8 mouse cellular contexts compared by ENCODE assay signal in genomic region chr11:69126706-69127095, GRCm38 (mm10). TPM values are rescaled to one million over a fixed set of nuclear protein-coding genes. Genes with fewer than 3 reads are reported as not detected.
DNase-seq lines count a peak whose midpoint lies in the region; ATAC-seq and TF ChIP-seq lines count a peak whose summit lies in the region.

No protein-coding gene starts in this region.

- H3K4me3 ChIP-seq in intestine, embryonic 15.5 days (replicated peaks) = no peak overlapping the region
- H3K4me3 ChIP-seq in intestine, embryonic 16.5 days (ENCODE audit: low read length) = no peak overlapping the region
- H3K4me3 ChIP-seq in cortical plate, adult 2 months (ENCODE audit: insufficient read depth, low read length) = peak overlapping the region; percentile 44; the same call in 1 of the 2 replicates
- H3K4me3 ChIP-seq in hindbrain, embryonic 11.5 days (ENCODE audit: low read depth, low read length) = no peak overlapping the region; the same call in 1 of the 2 replicates
- peak overlapping the region; percentile 61 for H3K4me3 ChIP-seq in midbrain, embryonic 13.5 days (replicated peaks)

- H3K9ac ChIP-seq in intestine, embryonic 15.5 days = no peak overlapping the region
- H3K9ac ChIP-seq in intestine, embryonic 16.5 days (ENCODE audit: low read depth, low read length) = no peak overlapping the region
- no peak overlapping the region for H3K9ac ChIP-seq in hindbrain, embryonic 11.5 days (ENCODE audit: low read depth, low read length)
- H3K9ac ChIP-seq in midbrain, embryonic 13.5 days (replicated peaks) = no peak overlapping the region

- TF ChIP-seq POLR2A in cortical plate, adult 2 months (IDR thresholded peaks at IDR 0.05; ENCODE audit: extremely low read depth, insufficient read depth, low read length) = no peak

- H3K9me3 ChIP-seq in intestine, embryonic 15.5 days = no peaks in the 10 kb centered on the region
- H3K9me3 ChIP-seq in intestine, embryonic 16.5 days (ENCODE audit: control insufficient read depth, low read length) = no peaks in the 10 kb centered on the region
- no peaks in the 10 kb centered on the region for H3K9me3 ChIP-seq in hindbrain, embryonic 11.5 days (ENCODE audit: control insufficient read depth, low read length)
- H3K9me3 ChIP-seq in midbrain, embryonic 13.5 days = no peaks in the 10 kb centered on the region

- no peak for ATAC-seq in intestine, embryonic 15.5 days
- ATAC-seq in intestine, embryonic 16.5 days = no peak
- no peak for ATAC-seq in hindbrain, embryonic 11.5 days (ENCODE audit: low FRiP score)
- ATAC-seq in midbrain, embryonic 13.5 days = no peak

- H3K27ac ChIP-seq in intestine, embryonic 15.5 days = no peak overlapping the region
- no peak overlapping the region for H3K27ac ChIP-seq in intestine, embryonic 16.5 days (ENCODE audit: low read length)
- no peak overlapping the region for H3K27ac ChIP-seq in cortical plate, adult 2 months (ENCODE audit: insufficient read depth, low read length)
- H3K27ac ChIP-seq in hindbrain, embryonic 11.5 days (ENCODE audit: low read depth, low read length) = no peak overlapping the region
- no peak overlapping the region for H3K27ac ChIP-seq in midbrain, embryonic 13.5 days

- peaks cover 8% of the 10 kb centered on the region for H3K4me1 ChIP-seq in intestine, embryonic 15.5 days (replicated peaks)
- H3K4me1 ChIP-seq in intestine, embryonic 16.5 days (ENCODE audit: control insufficient read depth, insufficient read depth, low read length) = peaks cover 9% of the 10 kb centered on the region
- H3K4me1 ChIP-seq in cortical plate, adult 2 months (ENCODE audit: control insufficient read depth, insufficient read depth, low read length) = no peaks in the 10 kb centered on the region
- H3K4me1 ChIP-seq in hindbrain, embryonic 11.5 days (replicated peaks; ENCODE audit: control insufficient read depth, insufficient read depth, low read length) = peaks cover 6% of the 10 kb centered on the region; the same call in 1 of the 2 replicates
- H3K4me1 ChIP-seq in midbrain, embryonic 13.5 days (replicated peaks) = peaks cover 24% of the 10 kb centered on the region

- DNase-seq in hindbrain, embryonic 11.5 days (ENCODE audit: low spot score) = peak; percentile 3
- DNase-seq in spleen, adult 12 weeks (ENCODE audit: low spot score) = no peak
- no peak for DNase-seq in embryo, embryonic 10.5 days (ENCODE audit: low spot score)
- no peak for DNase-seq in natural killer cell, adult 2 months (ENCODE audit: low spot score in 2 of 2)

- no peaks in the 10 kb centered on the region for H3K36me3 ChIP-seq in intestine, embryonic 15.5 days
- H3K36me3 ChIP-seq in intestine, embryonic 16.5 days (ENCODE audit: control insufficient read depth, insufficient read depth, low read length) = no peaks in the 10 kb centered on the region
- H3K36me3 ChIP-seq in hindbrain, embryonic 11.5 days (ENCODE audit: control insufficient read depth, insufficient read depth, low read length) = no peaks in the 10 kb centered on the region
- H3K36me3 ChIP-seq in midbrain, embryonic 13.5 days = no peaks in the 10 kb centered on the region

- peak overlapping the region; percentile 87 for H3K4me2 ChIP-seq in intestine, embryonic 15.5 days (replicated peaks)
- no peak overlapping the region for H3K4me2 ChIP-seq in intestine, embryonic 16.5 days (ENCODE audit: low read depth, low read length)
- peak overlapping the region; percentile 77 for H3K4me2 ChIP-seq in hindbrain, embryonic 11.5 days (replicated peaks; ENCODE audit: low read depth, low read length)
- peak overlapping the region; percentile 84 for H3K4me2 ChIP-seq in midbrain, embryonic 13.5 days (replicated peaks)

- no peak for TF ChIP-seq CTCF in cortical plate, adult 2 months (IDR thresholded peaks at IDR 0.05; ENCODE audit: extremely low read depth, insufficient read depth, low read length)

- WGBS in intestine, embryonic 15.5 days = 40% methylated on average over 2 of the region's 2 CpGs
- WGBS in intestine, embryonic 16.5 days = 48% methylated on average over 2 of the region's 2 CpGs
- 67% methylated on average over 2 of the region's 2 CpGs for WGBS in hindbrain, embryonic 11.5 days
- 56% methylated on average over 2 of the region's 2 CpGs for WGBS in midbrain, embryonic 13.5 days

- H3K27me3 ChIP-seq in intestine, embryonic 15.5 days (replicated peaks) = no peaks in the 10 kb centered on the region
- no peaks in the 10 kb centered on the region for H3K27me3 ChIP-seq in intestine, embryonic 16.5 days (replicated peaks; ENCODE audit: control insufficient read depth, insufficient read depth, low read length)
- peaks cover 3% of the 10 kb centered on the region for H3K27me3 ChIP-seq in hindbrain, embryonic 11.5 days (ENCODE audit: control insufficient read depth, insufficient read depth, low read length)
- H3K27me3 ChIP-seq in midbrain, embryonic 13.5 days = peaks cover 27% of the 10 kb centered on the region

RNA-seq across cellular contexts. Expression of gene Aloxe3, which starts 1.0 kb away (rescaled TPM):
- 0.19 and 0.29 TPM in 2 replicates for polyA plus RNA-seq in intestine, embryonic 15.5 days (2015; fragmentation: Nextera tagmentation; extraction: Ambion mirVana)
- 0.31 and 0.45 TPM in 2 replicates for polyA plus RNA-seq in intestine, embryonic 16.5 days (2015; fragmentation: Nextera tagmentation; extraction: Ambion mirVana)
- polyA plus RNA-seq in cortical plate, adult 2 months (2012; rRNA removed) = 8.7 and 11.6 TPM in 2 replicates
- 0.06 and 0.40 TPM in 2 replicates for polyA plus RNA-seq in hindbrain, embryonic 11.5 days (2014; fragmentation: Nextera tagmentation; extraction: Ambion mirVana)
- polyA plus RNA-seq in midbrain, embryonic 13.5 days (2015; fragmentation: Nextera tagmentation; extraction: Ambion mirVana) = 0.39 and 0.43 TPM in 2 replicates

RNA-seq across cellular contexts. Expression of gene 9130213A22Rik, which starts 4.3 kb away (rescaled TPM):
- polyA plus RNA-seq in intestine, embryonic 15.5 days (2015; fragmentation: Nextera tagmentation; extraction: Ambion mirVana) = 0.29 and 0.34 TPM in 2 replicates
- polyA plus RNA-seq in intestine, embryonic 16.5 days (2015; fragmentation: Nextera tagmentation; extraction: Ambion mirVana) = 0.11 and 0.29 TPM in 2 replicates
- polyA plus RNA-seq in cortical plate, adult 2 months (2012; rRNA removed) = 2.1 and 2.3 TPM in 2 replicates
- polyA plus RNA-seq in hindbrain, embryonic 11.5 days (2014; fragmentation: Nextera tagmentation; extraction: Ambion mirVana) = 0.21 TPM in 1 of 2 replicates, not detected in the other
- 0.28 TPM in 1 of 2 replicates, not detected in the other for polyA plus RNA-seq in midbrain, embryonic 13.5 days (2015; fragmentation: Nextera tagmentation; extraction: Ambion mirVana)

RNA-seq across cellular contexts. Expression of gene Hes7, which starts 6.5 kb away (rescaled TPM):
- polyA plus RNA-seq in intestine, embryonic 15.5 days (2015; fragmentation: Nextera tagmentation; extraction: Ambion mirVana) = 0.62 and 0.70 TPM in 2 replicates
- 0.29 and 0.33 TPM in 2 replicates for polyA plus RNA-seq in intestine, embryonic 16.5 days (2015; fragmentation: Nextera tagmentation; extraction: Ambion mirVana)
- polyA plus RNA-seq in cortical plate, adult 2 months (2012; rRNA removed) = 0.50 and 0.83 TPM in 2 replicates
- polyA plus RNA-seq in hindbrain, embryonic 11.5 days (2014; fragmentation: Nextera tagmentation; extraction: Ambion mirVana) = 0.19 and 0.29 TPM in 2 replicates
- polyA plus RNA-seq in midbrain, embryonic 13.5 days (2015; fragmentation: Nextera tagmentation; extraction: Ambion mirVana) = 0.10 and 0.26 TPM in 2 replicates

RNA-seq across cellular contexts. Expression of gene Alox12b, which starts 30.1 kb away (rescaled TPM):
- polyA plus RNA-seq in intestine, embryonic 15.5 days (2015; fragmentation: Nextera tagmentation; extraction: Ambion mirVana) = 0.35 and 0.43 TPM in 2 replicates
- 0.33 and 0.38 TPM in 2 replicates for polyA plus RNA-seq in intestine, embryonic 16.5 days (2015; fragmentation: Nextera tagmentation; extraction: Ambion mirVana)
- polyA plus RNA-seq in cortical plate, adult 2 months (2012; rRNA removed) = 4.4 and 5.4 TPM in 2 replicates
- polyA plus RNA-seq in hindbrain, embryonic 11.5 days (2014; fragmentation: Nextera tagmentation; extraction: Ambion mirVana) = 0.06 and 0.20 TPM in 2 replicates
- polyA plus RNA-seq in midbrain, embryonic 13.5 days (2015; fragmentation: Nextera tagmentation; extraction: Ambion mirVana) = 0.13 TPM in 1 of 2 replicates, not detected in the other

RNA-seq across cellular contexts. Expression of gene Per1, which starts 31.7 kb away (rescaled TPM):
- polyA plus RNA-seq in intestine, embryonic 15.5 days (2015; fragmentation: Nextera tagmentation; extraction: Ambion mirVana) = 11.9 and 15.6 TPM in 2 replicates
- 13.6 and 13.7 TPM in 2 replicates for polyA plus RNA-seq in intestine, embryonic 16.5 days (2015; fragmentation: Nextera tagmentation; extraction: Ambion mirVana)
- 48.3 and 57.6 TPM in 2 replicates for polyA plus RNA-seq in cortical plate, adult 2 months (2012; rRNA removed)
- polyA plus RNA-seq in hindbrain, embryonic 11.5 days (2014; fragmentation: Nextera tagmentation; extraction: Ambion mirVana) = 5.6 and 7.4 TPM in 2 replicates
- polyA plus RNA-seq in midbrain, embryonic 13.5 days (2015; fragmentation: Nextera tagmentation; extraction: Ambion mirVana) = 8.6 and 10.5 TPM in 2 replicates

Comparison
In these comparisons a context has a peak if more than half of its experiments do, and no peak if none do; other contexts are left out.
1. H3K4me3 ChIP-seq: peak in cortical plate, adult 2 months (single experiment) and midbrain, embryonic 13.5 days (single experiment); none in intestine, embryonic 15.5 days (single experiment), intestine, embryonic 16.5 days (single experiment) and hindbrain, embryonic 11.5 days (single experiment).